Mouse (Mus musculus) testis, adult 2 months (tissue): ENCODE data around the gene Slc15a3.

Source experiments
- CTCF ChIP-seq: fragments of 200-500 bp; IDR thresholded peaks from 2 replicates; pipeline ENCODE4 v1.5.1; 2012; ENCODE audit warnings: low read depth, mild to moderate bottlenecking, inconsistent platforms, low read length, moderate library complexity; ENCODE audit not compliant: control insufficient read depth, insufficient read depth, insufficient replicate concordance
- POLR2A ChIP-seq: fragments of 200-500 bp; IDR thresholded peaks from 2 replicates; pipeline ENCODE4 v1.6.1; 2012; ENCODE audit warnings: low read depth, mild to moderate bottlenecking, inconsistent platforms, low read length, moderate library complexity; ENCODE audit not compliant: control insufficient read depth

- TF ChIP-seq POLR2A (no peak), CTCF (no peak)
These were observed 15.9 kb downstream of the Slc15a3 start for GRCm38 (mm10) chr19:10855422-10855821.
